Mouse (Mus musculus): ENCODE data around the gene Armh3. TPM values are rescaled to one million over a fixed set of nuclear protein-coding genes. Genes with fewer than 3 reads are reported as not detected.

The Armh3 gene
- polyA plus RNA-seq, 1 experiment from 2014 or later = 19.3 TPM

DNA sequence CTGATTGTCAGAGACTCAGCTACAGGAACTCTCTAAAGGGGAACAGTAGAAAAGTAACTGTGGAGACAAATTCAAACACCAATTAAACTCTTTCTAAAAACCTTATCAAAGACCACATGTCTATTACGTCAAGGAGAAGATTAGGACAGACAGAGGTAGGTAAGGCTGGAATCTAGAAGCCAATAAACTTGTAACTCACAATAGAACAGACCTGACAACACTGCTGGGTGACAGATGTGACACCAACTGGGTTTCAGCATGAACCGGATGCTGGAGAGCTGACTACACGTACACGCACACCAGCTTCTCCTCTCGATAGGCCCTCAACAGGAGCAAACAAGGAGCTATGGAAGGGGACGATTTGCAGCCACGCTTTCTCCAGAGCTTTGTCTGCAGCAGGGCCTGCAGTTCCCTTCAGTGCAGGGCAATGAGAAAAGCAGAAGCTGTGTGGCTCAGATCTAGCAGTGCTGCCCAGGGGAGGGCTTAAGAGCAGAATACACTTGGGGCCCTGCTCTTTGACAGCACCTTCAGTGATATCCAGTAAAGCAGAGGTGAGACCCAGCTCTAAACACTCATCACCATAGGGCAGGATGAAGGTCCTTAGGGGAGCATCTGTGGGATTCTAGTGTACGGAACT is 142.9 kb downstream of the Armh3 start:
- H3K9me3 ChIP-seq = no peaks in the 10 kb centered on the region
- H3K36me3 ChIP-seq (replicated peaks) = no peaks in the 10 kb centered on the region
- no peak overlapping the region for H3K27ac ChIP-seq
- WGBS = 63% methylated on average over 8 of the region's 8 CpGs
- no peak overlapping the region for H3K4me3 ChIP-seq (replicated peaks)
- H3K27me3 ChIP-seq = no peaks in the 10 kb centered on the region
- H3K9ac ChIP-seq = no peak overlapping the region
- no peak overlapping the region for H3K4me2 ChIP-seq
- peaks cover 7% of the 10 kb centered on the region for H3K4me1 ChIP-seq
- no peak for ATAC-seq (ENCODE audit: low FRiP score)

GRCm38 (mm10) chr19:45854521-45854920 is 143.8 kb downstream of the Armh3 start:
- WGBS = 76% methylated on average over 7 of the region's 7 CpGs
- ATAC-seq (ENCODE audit: low FRiP score) = no peak

GRCm38 (mm10) chr19:45847733-45848093 is 150.6 kb downstream of the Armh3 start:
- H3K4me1 ChIP-seq = peaks cover 18% of the 10 kb centered on the region
- no peak overlapping the region for H3K4me3 ChIP-seq (replicated peaks)
- no peak overlapping the region for H3K4me2 ChIP-seq
- H3K27me3 ChIP-seq = no peaks in the 10 kb centered on the region
- no peak for ATAC-seq (ENCODE audit: low FRiP score)
- no peaks in the 10 kb centered on the region for H3K9me3 ChIP-seq
- no peak overlapping the region for H3K9ac ChIP-seq
- H3K27ac ChIP-seq = no peak overlapping the region
- WGBS = 90% methylated on average over 4 of the region's 4 CpGs
- H3K36me3 ChIP-seq (replicated peaks) = no peaks in the 10 kb centered on the region

More at GRCm38 (mm10) chr19:45854521-45854920, 143.8 kb downstream of the Armh3 start:
- Histone ChIP-seq H3K27ac (no peak overlapping the region), H3K27me3 (no peaks in the 10 kb centered on the region), H3K36me3 (replicated peaks) (no peaks in the 10 kb centered on the region), H3K9ac (no peak overlapping the region), H3K9me3 (no peaks in the 10 kb centered on the region), H3K4me2 (no peak overlapping the region), H3K4me1 (peaks cover 7% of the 10 kb centered on the region), H3K4me3 (replicated peaks) (no peak overlapping the region)

DNA sequence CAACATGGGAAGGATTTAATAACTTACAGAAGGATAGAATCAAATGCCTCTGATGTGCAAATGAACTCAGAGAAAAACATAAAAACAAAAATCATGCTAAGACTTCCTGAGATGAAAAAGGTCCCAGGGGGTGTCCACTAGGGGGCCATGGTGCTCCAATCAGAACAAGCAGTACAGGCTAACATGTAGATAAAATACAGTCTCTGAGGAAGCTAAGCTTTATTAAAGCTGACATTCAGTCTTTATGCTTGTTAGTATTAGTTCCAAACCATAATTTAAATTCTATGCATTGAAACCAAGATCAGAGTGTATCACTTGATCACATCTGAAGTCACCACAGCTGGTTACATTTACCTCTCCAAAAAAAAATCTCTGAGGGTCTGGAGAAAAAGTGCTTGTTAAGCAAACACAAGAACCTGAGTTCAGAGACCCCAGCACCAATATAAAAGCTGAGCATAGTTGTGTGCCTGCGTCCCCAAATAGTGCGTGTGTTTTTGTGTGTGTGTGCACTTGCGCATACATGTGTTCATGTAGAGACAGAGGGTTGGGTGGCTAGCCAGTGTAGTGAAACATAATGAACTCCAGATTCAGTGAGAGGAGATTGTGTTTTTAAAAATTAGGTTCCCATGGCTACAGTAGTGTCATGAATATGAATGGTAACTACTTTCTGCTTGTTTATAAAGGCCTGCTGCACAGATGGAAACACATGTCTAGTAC is 151.1 kb downstream of the Armh3 start:
- Histone ChIP-seq H3K27me3 (no peaks in the 10 kb centered on the region), H3K27ac (no peak overlapping the region), H3K4me3 (replicated peaks) (no peak overlapping the region), H3K4me2 (no peak overlapping the region), H3K36me3 (replicated peaks) (no peaks in the 10 kb centered on the region), H3K9me3 (no peaks in the 10 kb centered on the region), H3K4me1 (peaks cover 18% of the 10 kb centered on the region), H3K9ac (no peak overlapping the region)
- no peak for ATAC-seq (ENCODE audit: low FRiP score)
- WGBS = 96% methylated on average over 3 of the region's 3 CpGs

GRCm38 (mm10) chr19:45844209-45844608 is 154.1 kb downstream of the Armh3 start:
- Histone ChIP-seq H3K9me3 (no peaks in the 10 kb centered on the region), H3K9ac (no peak overlapping the region), H3K4me1 (peaks cover 18% of the 10 kb centered on the region), H3K4me2 (no peak overlapping the region; the same call in 1 of the 2 replicates), H3K4me3 (replicated peaks) (no peak overlapping the region), H3K27ac (peak overlapping the region; percentile 20; the same call in 1 of the 2 replicates), H3K36me3 (replicated peaks) (no peaks in the 10 kb centered on the region), H3K27me3 (no peaks in the 10 kb centered on the region)
- ATAC-seq (ENCODE audit: low FRiP score) = no peak
- WGBS = 14% methylated on average over 3 of the region's 3 CpGs

DNA sequence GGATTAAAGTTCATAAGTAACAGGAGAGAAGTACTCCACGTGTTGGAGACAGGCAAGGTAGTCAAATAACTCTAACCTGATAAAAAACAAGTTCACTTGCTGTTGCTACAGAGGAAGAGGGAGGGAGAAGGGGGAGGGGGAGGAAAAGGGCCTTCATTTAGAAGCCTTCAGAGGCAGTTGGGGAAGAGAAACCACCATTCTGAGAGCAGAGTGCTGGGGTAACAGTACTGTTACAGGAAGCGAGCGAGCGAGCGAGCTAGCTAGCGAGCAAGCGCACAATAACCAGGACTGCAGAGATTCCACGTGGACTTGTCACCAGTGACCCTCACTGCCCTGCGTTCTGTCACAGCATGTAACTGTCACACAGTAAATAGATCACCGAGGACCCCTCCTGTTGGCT is 154.9 kb downstream of the Armh3 start:
- Histone ChIP-seq H3K9ac (no peak overlapping the region), H3K9me3 (no peaks in the 10 kb centered on the region), H3K4me3 (replicated peaks) (no peak overlapping the region), H3K36me3 (replicated peaks) (no peaks in the 10 kb centered on the region), H3K4me2 (no peak overlapping the region), H3K4me1 (peaks cover 18% of the 10 kb centered on the region), H3K27ac (peak overlapping the region; percentile 46; the same call in 1 of the 2 replicates), H3K27me3 (no peaks in the 10 kb centered on the region)
- no peak for ATAC-seq (ENCODE audit: low FRiP score)
- 38% methylated on average over 10 of the region's 10 CpGs for WGBS

DNA sequence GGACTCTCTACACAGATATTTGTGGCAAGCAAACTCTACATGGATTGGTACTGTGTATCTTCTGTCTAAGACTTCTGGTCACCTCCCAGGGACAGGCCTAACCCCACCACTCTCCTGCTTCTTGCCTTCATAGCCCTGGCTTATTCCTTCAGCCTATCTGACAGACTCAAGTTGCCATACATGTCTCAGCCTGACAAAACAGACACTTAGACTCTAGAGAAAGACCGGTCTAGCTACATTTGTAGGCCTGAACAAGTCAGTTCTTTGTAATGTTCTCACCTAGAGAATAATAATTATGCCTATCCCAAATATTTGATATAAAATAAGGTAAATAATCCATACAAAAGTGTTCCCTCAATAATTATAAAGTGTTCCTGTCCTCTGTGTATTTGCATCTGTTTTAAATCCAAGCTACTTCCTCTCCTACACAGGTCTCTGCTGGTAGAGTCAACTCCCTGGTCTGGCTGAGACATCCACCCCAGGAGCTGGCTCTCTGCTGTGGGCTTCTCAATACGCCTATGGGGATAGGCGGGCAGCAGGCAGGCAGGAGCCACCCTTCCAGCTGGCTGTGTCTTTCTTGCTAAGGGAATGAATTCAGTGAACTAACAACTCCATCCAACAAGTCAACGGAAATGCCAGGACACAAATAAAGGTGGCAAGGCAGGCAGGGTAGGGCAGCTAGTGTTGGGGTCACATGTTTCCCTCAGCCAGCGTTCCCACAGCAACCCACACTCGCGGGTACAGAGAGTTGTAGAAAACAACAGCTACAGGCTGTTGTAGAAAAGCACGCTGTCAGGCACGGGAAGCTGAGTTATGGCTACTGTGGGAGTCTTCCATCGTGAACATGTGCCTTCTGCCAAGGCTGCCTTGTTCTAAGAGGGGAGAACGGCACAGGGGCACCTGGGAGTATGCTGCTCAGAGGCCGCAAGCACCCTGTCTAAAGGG is 161.0 kb downstream of the Armh3 start:
- no peak overlapping the region for H3K4me3 ChIP-seq (replicated peaks)
- no peak overlapping the region for H3K9ac ChIP-seq
- H3K9me3 ChIP-seq = no peaks in the 10 kb centered on the region
- no peak for ATAC-seq (ENCODE audit: low FRiP score)
- H3K4me1 ChIP-seq = no peaks in the 10 kb centered on the region
- no peaks in the 10 kb centered on the region for H3K36me3 ChIP-seq (replicated peaks)
- WGBS = 88% methylated on average over 12 of the region's 12 CpGs
- no peak overlapping the region for H3K4me2 ChIP-seq
- H3K27ac ChIP-seq = no peak overlapping the region
- H3K27me3 ChIP-seq = no peaks in the 10 kb centered on the region

DNA sequence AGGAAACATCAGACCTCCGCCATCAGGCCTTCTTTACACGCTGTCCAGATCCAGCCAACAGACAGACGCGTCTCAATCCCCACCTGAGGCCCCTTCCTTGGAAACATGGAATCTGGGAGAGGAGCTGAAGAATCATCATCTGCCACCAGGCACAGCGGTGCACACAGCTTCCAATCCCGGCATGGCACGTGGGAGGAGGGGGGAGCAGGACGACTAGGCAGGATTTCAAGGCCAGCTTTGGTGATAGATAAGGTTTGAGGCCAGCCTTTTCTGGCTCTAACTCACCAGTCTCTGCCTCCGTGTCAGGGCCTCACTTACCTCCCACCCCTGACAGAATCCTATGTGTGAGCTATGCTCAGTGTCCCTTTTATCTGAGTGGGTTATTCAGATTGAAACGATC is 162.8 kb downstream of the Armh3 start:
- no peaks in the 10 kb centered on the region for H3K36me3 ChIP-seq (replicated peaks)
- no peak overlapping the region for H3K4me3 ChIP-seq (replicated peaks)
- no peak for ATAC-seq (ENCODE audit: low FRiP score)
- WGBS = 81% methylated on average over 10 of the region's 10 CpGs
- no peak overlapping the region for H3K27ac ChIP-seq
- no peaks in the 10 kb centered on the region for H3K27me3 ChIP-seq
- no peak overlapping the region for H3K4me2 ChIP-seq
- H3K9ac ChIP-seq = no peak overlapping the region
- H3K9me3 ChIP-seq = no peaks in the 10 kb centered on the region
- no peaks in the 10 kb centered on the region for H3K4me1 ChIP-seq

- H3K27me3 ChIP-seq = no peaks in the 10 kb centered on the region
- no peaks in the 10 kb centered on the region for H3K9me3 ChIP-seq
- no peak for ATAC-seq (ENCODE audit: low FRiP score)
- no peak overlapping the region for H3K4me2 ChIP-seq
- H3K4me1 ChIP-seq = no peaks in the 10 kb centered on the region
- 81% methylated on average over 10 of the region's 10 CpGs for WGBS
- H3K9ac ChIP-seq = no peak overlapping the region
- no peak overlapping the region for H3K4me3 ChIP-seq (replicated peaks)
- no peak overlapping the region for H3K27ac ChIP-seq
- H3K36me3 ChIP-seq (replicated peaks) = no peaks in the 10 kb centered on the region
These were observed 164.6 kb downstream of the Armh3 start for GRCm38 (mm10) chr19:45833665-45834064.

DNA sequence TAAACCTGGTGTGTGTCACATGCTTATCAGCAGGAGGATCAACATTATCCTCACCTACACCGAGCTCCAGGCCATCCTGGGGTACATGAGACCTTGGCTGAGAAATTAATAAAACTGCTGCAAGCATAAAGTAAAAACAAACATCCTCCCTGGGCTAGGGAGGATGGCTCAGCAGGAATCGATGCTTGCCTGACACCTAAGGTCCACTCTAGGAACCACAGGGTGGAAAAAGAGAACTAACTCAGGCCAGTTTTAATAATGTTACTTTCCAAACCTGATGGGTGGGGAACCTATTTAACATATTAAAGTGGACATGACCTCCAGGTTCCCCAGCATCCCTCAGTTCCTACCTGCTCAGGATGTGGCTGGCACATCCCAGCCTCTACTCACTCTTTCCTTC is 167.6 kb downstream of the Armh3 start:
- no peak overlapping the region for H3K27ac ChIP-seq
- no peaks in the 10 kb centered on the region for H3K36me3 ChIP-seq (replicated peaks)
- H3K27me3 ChIP-seq = no peaks in the 10 kb centered on the region
- no peaks in the 10 kb centered on the region for H3K4me1 ChIP-seq
- no peak overlapping the region for H3K4me2 ChIP-seq
- H3K9me3 ChIP-seq = 0 out of 2 replicates have a peak, but pooled peaks cover 5% of the 10 kb centered on the region
- no peak overlapping the region for H3K9ac ChIP-seq
- H3K4me3 ChIP-seq (replicated peaks) = no peak overlapping the region
- no peak for ATAC-seq (ENCODE audit: low FRiP score)
- WGBS = 63% methylated on average over 2 of the region's 2 CpGs

DNA sequence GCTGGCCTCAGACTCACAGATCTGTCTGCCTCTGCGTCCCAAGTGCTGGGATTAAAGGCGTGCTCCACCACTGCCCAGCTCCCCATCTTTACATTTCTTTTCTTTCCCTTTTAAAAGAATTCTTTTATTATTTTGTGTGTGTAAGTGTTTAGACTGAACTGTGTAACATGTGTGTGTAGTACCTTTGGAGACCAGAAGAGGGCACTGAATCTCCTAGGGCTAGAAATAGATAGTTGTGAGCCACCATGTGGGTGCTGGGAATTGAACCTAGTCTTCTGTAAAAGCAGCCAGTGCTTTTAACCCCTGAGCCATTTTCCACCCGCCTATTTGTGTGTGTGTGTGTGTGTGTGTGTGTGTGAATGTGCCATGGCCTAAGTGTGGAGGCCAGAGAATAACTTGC is 170.6 kb downstream of the Armh3 start:
- 94% methylated on average over 3 of the region's 3 CpGs for WGBS
- no peaks in the 10 kb centered on the region for H3K36me3 ChIP-seq (replicated peaks)
- H3K27ac ChIP-seq = no peak overlapping the region
- H3K4me2 ChIP-seq = no peak overlapping the region
- ATAC-seq (ENCODE audit: low FRiP score) = no peak
- 0 out of 2 replicates have a peak, but pooled peaks cover 5% of the 10 kb centered on the region for H3K9me3 ChIP-seq
- H3K9ac ChIP-seq = no peak overlapping the region
- no peak overlapping the region for H3K4me3 ChIP-seq (replicated peaks)
- H3K4me1 ChIP-seq = no peaks in the 10 kb centered on the region
- no peaks in the 10 kb centered on the region for H3K27me3 ChIP-seq

DNA sequence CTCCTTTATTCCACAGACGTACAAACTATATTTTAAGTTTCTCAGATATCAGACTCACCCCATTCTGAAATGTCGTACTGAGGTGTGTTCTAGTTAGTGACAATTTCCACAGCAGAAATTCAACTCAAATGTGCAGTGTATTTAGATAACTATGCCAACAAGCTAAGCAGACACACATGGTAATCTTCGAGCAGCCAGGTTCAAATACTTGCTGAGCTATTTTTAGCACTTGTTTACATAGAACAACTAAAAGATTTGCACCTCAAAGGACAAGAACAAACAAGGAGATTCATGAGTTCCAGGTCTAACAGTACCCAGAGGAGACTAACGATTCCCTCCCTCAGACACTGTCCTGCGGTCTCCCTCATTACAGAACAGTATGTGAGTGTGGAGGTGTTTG is 171.2 kb downstream of the Armh3 start:
- Histone ChIP-seq H3K27ac (no peak overlapping the region), H3K27me3 (no peaks in the 10 kb centered on the region), H3K9me3 (0 out of 2 replicates have a peak, but pooled peaks cover 5% of the 10 kb centered on the region), H3K4me2 (no peak overlapping the region), H3K4me1 (no peaks in the 10 kb centered on the region), H3K4me3 (replicated peaks) (no peak overlapping the region), H3K36me3 (replicated peaks) (no peaks in the 10 kb centered on the region), H3K9ac (no peak overlapping the region)
- 72% methylated on average over 5 of the region's 5 CpGs for WGBS
- no peak for ATAC-seq (ENCODE audit: low FRiP score)
